Mouse (Mus musculus): ENCODE data around the gene Samd8.

- TF ChIP-seq POLR2A (IDR thresholded peaks at IDR 0.05; ENCODE audit: low read depth, low read length): no peak
- TF ChIP-seq CTCF (IDR thresholded peaks at IDR 0.05; ENCODE audit: extremely low read depth, insufficient read depth, insufficient read length, insufficient replicate concordance): no peak
These were observed 96.6 kb downstream of the Samd8 start for GRCm38 (mm10) chr14:21846827-21847380.
